Mouse (Mus musculus): ENCODE measurements around the gene Tmem208. TPM values are rescaled to one million over a fixed set of nuclear protein-coding genes. Genes with fewer than 3 reads are reported as not detected.

Tmem208 gene
- polyA plus RNA-seq, 1 experiment = 122 TPM

DNA sequence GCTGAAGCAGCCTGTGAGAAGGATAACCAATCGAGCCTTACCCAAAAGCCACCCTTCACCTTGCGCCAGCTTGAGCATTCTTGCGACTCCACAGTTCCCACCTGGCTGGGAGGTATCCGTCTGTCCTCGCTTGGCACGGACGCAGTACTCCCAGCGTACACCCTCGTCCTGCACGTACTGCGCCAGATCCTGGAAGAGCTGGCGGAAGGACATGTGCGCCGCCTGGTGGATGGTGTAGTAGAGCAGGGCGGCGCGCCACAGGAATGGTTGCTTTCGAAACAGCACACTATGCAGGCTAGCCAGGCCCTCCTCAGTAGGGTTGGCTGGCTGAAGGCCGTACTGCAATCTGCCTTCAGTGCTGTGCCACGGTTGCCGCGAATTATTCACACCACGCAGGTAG is 43.1 kb upstream of the Tmem208 start:
- peaks cover 34% of the 10 kb centered on the region for H3K36me3 ChIP-seq (ENCODE audit: control insufficient read depth, insufficient read depth)
- H3K79me2 ChIP-seq (ENCODE audit: control insufficient read depth, insufficient read depth) = peaks cover 22% of the 10 kb centered on the region
- H3K4me3 ChIP-seq (ENCODE audit: insufficient read depth, poor library complexity, severe bottlenecking) = no peak overlapping the region
- no peak for TF ChIP-seq FOSL1 (IDR thresholded peaks at IDR 0.05; ENCODE audit: insufficient read depth, low read length, poor library complexity, severe bottlenecking)
- TF ChIP-seq CTCF (IDR thresholded peaks at IDR 0.05; ENCODE audit: control insufficient read depth, insufficient read depth, insufficient read length) = peak; percentile 95
- TF ChIP-seq MAX (IDR thresholded peaks at IDR 0.05) = no peak
- TF ChIP-seq CEBPB (IDR thresholded peaks at IDR 0.05; ENCODE audit: low read depth) = no peak
- no peak overlapping the region for H3ac ChIP-seq (ENCODE audit: control insufficient read depth, insufficient read length, low read depth)
- H3K27me3 ChIP-seq (ENCODE audit: control insufficient read depth, insufficient read depth, insufficient read length) = no peaks in the 10 kb centered on the region
- H3K79me3 ChIP-seq (ENCODE audit: low read depth) = peaks cover 12% of the 10 kb centered on the region

DNA sequence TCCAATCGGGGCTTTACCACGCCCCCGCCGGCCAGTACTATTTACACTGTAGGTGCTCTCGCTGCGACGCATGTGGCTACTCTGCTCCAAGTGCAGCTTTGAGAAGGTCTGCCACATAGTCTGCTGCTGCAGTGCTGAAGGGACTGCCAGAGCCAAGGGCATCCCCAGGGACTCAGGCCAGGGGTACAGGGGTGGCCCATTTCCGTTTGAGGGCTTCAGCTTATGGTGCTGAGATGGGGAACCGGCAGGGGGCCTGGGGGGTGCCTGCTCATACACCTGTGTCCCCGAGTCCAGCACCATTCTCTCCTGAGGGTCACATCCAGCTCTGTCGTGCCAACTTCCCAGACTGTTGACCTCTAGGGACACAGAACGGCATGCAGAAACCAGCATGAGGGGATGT is 40.6 kb upstream of the Tmem208 start:
- Histone ChIP-seq H3K79me2 (ENCODE audit: control insufficient read depth, insufficient read depth) (peaks cover 30% of the 10 kb centered on the region), H3ac (ENCODE audit: control insufficient read depth, insufficient read length, low read depth) (no peak overlapping the region), H3K27me3 (ENCODE audit: control insufficient read depth, insufficient read depth, insufficient read length) (no peaks in the 10 kb centered on the region), H3K79me3 (ENCODE audit: low read depth) (peaks cover 14% of the 10 kb centered on the region), H3K36me3 (ENCODE audit: control insufficient read depth, insufficient read depth) (peaks cover 21% of the 10 kb centered on the region), H3K4me3 (ENCODE audit: insufficient read depth, poor library complexity, severe bottlenecking) (no peak overlapping the region)
- no peak for TF ChIP-seq CTCF (IDR thresholded peaks at IDR 0.05; ENCODE audit: control insufficient read depth, insufficient read depth, insufficient read length)
- TF ChIP-seq CEBPB (IDR thresholded peaks at IDR 0.05; ENCODE audit: low read depth) = no peak
- no peak for TF ChIP-seq FOSL1 (IDR thresholded peaks at IDR 0.05; ENCODE audit: insufficient read depth, low read length, poor library complexity, severe bottlenecking)
- TF ChIP-seq MYOG (IDR thresholded peaks at IDR 0.05; ENCODE audit: control insufficient read depth, extremely low read depth, insufficient read length) = no peak
- no peak for TF ChIP-seq MYOD1 (IDR thresholded peaks at IDR 0.05; ENCODE audit: control insufficient read depth, insufficient read length, low read depth)
- TF ChIP-seq USF1 (IDR thresholded peaks at IDR 0.05; ENCODE audit: low read depth) = no peak

GRCm38 (mm10) chr8:105286907-105287306 is 39.2 kb upstream of the Tmem208 start:
- H3K79me2 ChIP-seq (ENCODE audit: control insufficient read depth, insufficient read depth) = peaks cover 30% of the 10 kb centered on the region
- H3K79me3 ChIP-seq (ENCODE audit: low read depth) = peaks cover 14% of the 10 kb centered on the region
- H3K27me3 ChIP-seq (ENCODE audit: control insufficient read depth, insufficient read depth, insufficient read length) = no peaks in the 10 kb centered on the region
- no peak overlapping the region for H3K4me3 ChIP-seq (ENCODE audit: insufficient read depth, poor library complexity, severe bottlenecking)
- H3ac ChIP-seq (ENCODE audit: control insufficient read depth, insufficient read length, low read depth) = no peak overlapping the region
- TF ChIP-seq USF1 (IDR thresholded peaks at IDR 0.05; ENCODE audit: low read depth) = no peak
- TF ChIP-seq MYOD1 (IDR thresholded peaks at IDR 0.05; ENCODE audit: control insufficient read depth, insufficient read length, low read depth) = no peak
- TF ChIP-seq MAX (IDR thresholded peaks at IDR 0.05) = no peak
- no peak for TF ChIP-seq CEBPB (IDR thresholded peaks at IDR 0.05; ENCODE audit: low read depth)
- TF ChIP-seq CTCF (IDR thresholded peaks at IDR 0.05; ENCODE audit: control insufficient read depth, insufficient read depth, insufficient read length) = no peak
- TF ChIP-seq FOSL1 (IDR thresholded peaks at IDR 0.05; ENCODE audit: insufficient read depth, low read length, poor library complexity, severe bottlenecking) = no peak
- TF ChIP-seq MYOG (IDR thresholded peaks at IDR 0.05; ENCODE audit: control insufficient read depth, extremely low read depth, insufficient read length) = no peak
- H3K36me3 ChIP-seq (ENCODE audit: control insufficient read depth, insufficient read depth) = peaks cover 15% of the 10 kb centered on the region

GRCm38 (mm10) chr8:105288231-105288630 is 37.9 kb upstream of the Tmem208 start:
- peaks cover 30% of the 10 kb centered on the region for H3K79me2 ChIP-seq (ENCODE audit: control insufficient read depth, insufficient read depth)
- peak overlapping the region; percentile 39 for H3K4me3 ChIP-seq (ENCODE audit: insufficient read depth, poor library complexity, severe bottlenecking)
- H3K79me3 ChIP-seq (ENCODE audit: low read depth) = peaks cover 14% of the 10 kb centered on the region
- TF ChIP-seq CTCF (IDR thresholded peaks at IDR 0.05; ENCODE audit: control insufficient read depth, insufficient read depth, insufficient read length) = no peak
- H3K36me3 ChIP-seq (ENCODE audit: control insufficient read depth, insufficient read depth) = peaks cover 5% of the 10 kb centered on the region
- H3ac ChIP-seq (ENCODE audit: control insufficient read depth, insufficient read length, low read depth) = no peak overlapping the region
- H3K27me3 ChIP-seq (ENCODE audit: control insufficient read depth, insufficient read depth, insufficient read length) = no peaks in the 10 kb centered on the region

DNA sequence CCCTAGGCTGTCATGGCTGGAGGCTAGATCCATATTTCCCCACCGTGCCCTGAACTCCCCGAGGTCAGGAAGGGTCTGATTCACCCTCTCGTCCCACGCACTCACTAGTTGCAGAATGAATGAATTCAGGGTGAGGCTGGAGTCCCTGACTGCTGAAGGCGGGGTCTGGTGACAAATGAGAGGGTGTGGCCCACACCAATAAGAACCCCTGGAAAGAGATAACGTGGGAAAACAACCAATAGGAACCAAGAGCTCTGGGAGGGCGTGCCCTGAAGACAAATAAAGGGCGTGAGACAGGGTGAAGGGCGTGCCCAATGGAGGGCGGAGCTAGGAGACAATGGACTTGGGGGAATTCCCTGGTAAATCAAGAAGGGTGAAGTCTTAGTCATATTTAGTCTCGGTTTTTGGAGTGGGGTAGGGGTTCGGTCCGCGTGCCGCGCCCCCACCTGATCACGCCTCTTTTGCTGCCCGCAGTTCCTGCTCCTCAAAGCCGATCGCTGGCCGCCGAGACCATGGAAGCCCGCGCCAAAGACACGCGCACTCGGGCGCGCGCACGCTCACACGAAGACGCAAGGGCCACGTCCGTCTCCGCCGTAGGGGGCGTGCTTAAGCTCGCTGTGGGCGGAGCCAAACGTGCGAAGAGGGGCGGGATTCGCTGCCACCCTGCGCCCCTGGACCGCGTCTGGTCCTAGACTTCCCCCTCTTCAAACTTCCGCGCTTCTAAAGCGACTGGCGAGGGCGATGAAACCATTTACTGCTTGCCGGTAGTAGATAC is 37.0 kb upstream of the Tmem208 start:
- Histone ChIP-seq H3K4me3 (ENCODE audit: insufficient read depth, poor library complexity, severe bottlenecking) (peak overlapping the region; percentile 39), H3ac (ENCODE audit: control insufficient read depth, insufficient read length, low read depth) (peak overlapping the region; percentile 63), H3K27me3 (ENCODE audit: control insufficient read depth, insufficient read depth, insufficient read length) (no peaks in the 10 kb centered on the region), H3K79me2 (ENCODE audit: control insufficient read depth, insufficient read depth) (peaks cover 30% of the 10 kb centered on the region), H3K79me3 (ENCODE audit: low read depth) (peaks cover 14% of the 10 kb centered on the region), H3K36me3 (ENCODE audit: control insufficient read depth, insufficient read depth) (peaks cover 5% of the 10 kb centered on the region)
- TF ChIP-seq MYOG (IDR thresholded peaks at IDR 0.05; ENCODE audit: control insufficient read depth, extremely low read depth, insufficient read length) (no peak), CTCF (IDR thresholded peaks at IDR 0.05; ENCODE audit: control insufficient read depth, insufficient read depth, insufficient read length) (peak; percentile 2), MAX (IDR thresholded peaks at IDR 0.05) (peak; percentile 37)

- H3K36me3 ChIP-seq (ENCODE audit: control insufficient read depth, insufficient read depth) = peaks cover 5% of the 10 kb centered on the region
- no peaks in the 10 kb centered on the region for H3K27me3 ChIP-seq (ENCODE audit: control insufficient read depth, insufficient read depth, insufficient read length)
- H3ac ChIP-seq (ENCODE audit: control insufficient read depth, insufficient read length, low read depth) = peak within 1 kb of the TSS; percentile 63
- peak within 1 kb of the TSS; percentile 39 for H3K4me3 ChIP-seq (ENCODE audit: insufficient read depth, poor library complexity, severe bottlenecking)
- peaks cover 30% of the 10 kb centered on the region for H3K79me2 ChIP-seq (ENCODE audit: control insufficient read depth, insufficient read depth)
- TF ChIP-seq CEBPB (IDR thresholded peaks at IDR 0.05; ENCODE audit: low read depth) = no peak
- peak; percentile 94 for TF ChIP-seq CTCF (IDR thresholded peaks at IDR 0.05; ENCODE audit: control insufficient read depth, insufficient read depth, insufficient read length)
- no peak for TF ChIP-seq USF1 (IDR thresholded peaks at IDR 0.05; ENCODE audit: low read depth)
- peak; percentile 83 for TF ChIP-seq MAX (IDR thresholded peaks at IDR 0.05)
- H3K79me3 ChIP-seq (ENCODE audit: low read depth) = peaks cover 14% of the 10 kb centered on the region
Measured at GRCm38 (mm10) chr8:105289805-105290460, 36.2 kb upstream of the Tmem208 start, which contains the start of gene 4931428F04Rik. Gene 4931428F04Rik, minus strand, starts transcription at chr8:105289864.

Measured in C2C12 (cell line).